Mouse (Mus musculus): ENCODE measurements around the gene Vezt.

GRCm38 (mm10) chr10:93916778-93917177 lies 118.8 kb downstream of the Vezt start:
- TF ChIP-seq CHD2 (IDR thresholded peaks at IDR 0.05; ENCODE audit: low read depth, low read length): no peak
- no peak for TF ChIP-seq ZC3H11A (IDR thresholded peaks at IDR 0.05; ENCODE audit: borderline replicate concordance, low read depth, low read length)
- no peak for TF ChIP-seq ZNF384 (IDR thresholded peaks at IDR 0.05; ENCODE audit: low read depth, low read length)
- no peak for TF ChIP-seq MAFK (IDR thresholded peaks at IDR 0.05; ENCODE audit: insufficient read depth, low read depth, low read length)
- no peak for TF ChIP-seq HCFC1 (IDR thresholded peaks at IDR 0.05; ENCODE audit: borderline replicate concordance, insufficient read depth, low read length)
